Mouse (Mus musculus): ENCODE measurements at regions not wholly inside any gene's neighbourhood (a gene's known extent, or its start where the extent isn't known, plus 50 kb on each side); places are given as distances from the start of the nearest gene placed in this dataset.

GRCm38 (mm10) chr10:99575294-99575693 lies 184.2 kb downstream of the Csl start:
- no peak for TF ChIP-seq CTCF (IDR thresholded peaks at IDR 0.05)
- no peak for TF ChIP-seq EP300 (IDR thresholded peaks at IDR 0.05)
